Mouse (Mus musculus) embryo, embryonic 9.5 days (tissue): ENCODE measurements around the gene Amph.

Source experiments
- DNase-seq: peaks from one replicate; pipeline ENCODE4 v3.0.0-alpha.2; 2017; ENCODE audit errors: extremely low spot score

The Amph gene

GRCm38 (mm10) chr13:19139771-19140170 is 191.8 kb downstream of the Amph start:
- no peak for DNase-seq

GRCm38 (mm10) chr13:19143766-19144165 is 195.8 kb downstream of the Amph start:
- DNase-seq, result no peak

- DNase-seq, result no peak
Observed at GRCm38 (mm10) chr13:19147468-19147867, 199.5 kb downstream of the Amph start.

- no peak for DNase-seq
Observed at GRCm38 (mm10) chr13:19149574-19149973, 201.6 kb downstream of the Amph start.

- no peak for DNase-seq
Observed at GRCm38 (mm10) chr13:19150438-19151301, 202.7 kb downstream of the Amph start.

- DNase-seq, result no peak
Observed at GRCm38 (mm10) chr13:19152126-19152525, 204.1 kb downstream of the Amph start.

GRCm38 (mm10) chr13:19158484-19158883 is 210.5 kb downstream of the Amph start:
- DNase-seq, result peak; percentile 40

- no peak for DNase-seq
Observed at GRCm38 (mm10) chr13:19160616-19161015, 212.6 kb downstream of the Amph start.

GRCm38 (mm10) chr13:19161111-19161510 is 213.1 kb downstream of the Amph start:
- DNase-seq, result no peak

- no peak for DNase-seq
Observed at GRCm38 (mm10) chr13:19162120-19162519, 214.1 kb downstream of the Amph start.

- DNase-seq, result peak; percentile 54
Observed at GRCm38 (mm10) chr13:19177662-19178259, 229.8 kb downstream of the Amph start.

GRCm38 (mm10) chr13:19178351-19178750 is 230.3 kb downstream of the Amph start:
- no peak for DNase-seq

GRCm38 (mm10) chr13:19182259-19182658 is 234.3 kb downstream of the Amph start:
- DNase-seq, result no peak

GRCm38 (mm10) chr13:19190052-19190451 is 242.0 kb downstream of the Amph start:
- no peak for DNase-seq

- DNase-seq, result no peak
Observed at GRCm38 (mm10) chr13:19194803-19195202, 246.8 kb downstream of the Amph start.

- no peak for DNase-seq
Observed at GRCm38 (mm10) chr13:19195456-19195855, 247.5 kb downstream of the Amph start.
